ENCODE assay signal across 11 mouse cellular contexts in genomic region chr2:72183751-72184150, GRCm38 (mm10).
"Had no signal": no experiment of that assay in that cellular context is flagged by ENCODE, and none has a peak within 500 bp of the region (broad histone marks: within the 10 kb centered on the region; RNA-seq: fewer than 3 reads in every experiment).

No protein-coding gene starts in this region.

- DNase-seq: kidney, adult 18-20 months; kidney, postnatal 10 days; kidney, postnatal 4 days; lung, postnatal 14 days had no signal

- H3K4me3 ChIP-seq: layer of hippocampus, adult 2 months; limb, embryonic 12.5 days; lung, embryonic 15.5 days; megakaryocyte, embryonic 14.5 days; midbrain, embryonic 15.5 days; neural tube, embryonic 12.5 days had no signal

- H3K27me3 ChIP-seq: limb, embryonic 12.5 days; lung, embryonic 15.5 days; midbrain, embryonic 15.5 days; neural tube, embryonic 12.5 days had no signal

- ATAC-seq: midbrain, embryonic 15.5 days had no signal

- H3K27ac ChIP-seq: layer of hippocampus, adult 2 months; limb, embryonic 12.5 days; lung, embryonic 15.5 days; macrophage; midbrain, embryonic 15.5 days; neural tube, embryonic 12.5 days had no signal

- H3K4me1 ChIP-seq: lung, embryonic 15.5 days had no signal

- H3K36me3 ChIP-seq: limb, embryonic 12.5 days; lung, embryonic 15.5 days; neural tube, embryonic 12.5 days had no signal
